13 mouse cellular contexts compared by ENCODE assay signal in the genomic region with DNA sequence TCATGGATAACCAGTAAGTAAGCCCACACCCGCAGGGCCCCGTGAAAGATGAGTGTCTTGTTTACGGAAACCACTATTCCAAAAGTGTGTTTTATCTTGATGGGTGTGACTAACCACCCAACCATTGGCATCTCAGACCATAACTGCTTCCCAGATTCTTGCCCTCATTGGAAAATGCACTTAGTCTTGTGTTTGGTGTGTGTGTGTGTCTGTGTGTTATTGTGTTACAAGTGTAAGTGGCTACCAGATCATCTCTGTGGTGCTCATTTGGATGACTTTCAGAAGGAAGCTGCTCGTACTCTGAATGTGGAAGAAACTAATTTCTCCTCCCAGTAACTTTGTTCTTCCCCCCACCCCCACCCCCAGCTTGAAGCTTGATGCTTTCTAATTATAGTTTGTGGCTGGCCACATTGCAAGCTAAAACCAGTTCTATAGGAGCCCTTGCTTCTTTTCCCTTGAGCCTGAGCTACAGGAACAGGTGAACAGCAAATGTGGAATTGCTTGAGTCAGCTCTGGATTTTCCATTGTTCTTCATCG. TPM values are rescaled to one million over a fixed set of nuclear protein-coding genes. Genes with fewer than 3 reads are reported as not detected.
DNase-seq lines count a peak whose midpoint lies in the region; ATAC-seq lines count a peak whose summit lies in the region.
"Had no signal": no experiment of that assay in that cellular context is flagged by ENCODE, and none has a peak within 500 bp of the region (broad histone marks: within the 10 kb centered on the region; RNA-seq: fewer than 3 reads in every experiment).

No protein-coding gene starts in this region.

- H3K27me3 ChIP-seq in heart, embryonic 14.5 days (ENCODE audit: control insufficient read depth, insufficient read depth, low read length): no peaks in the 10 kb centered on the region
- no peaks in the 10 kb centered on the region for H3K27me3 ChIP-seq in liver, embryonic 16.5 days (ENCODE audit: control insufficient read depth, insufficient read depth, low read depth, low read length)
- H3K27me3 ChIP-seq: forebrain, embryonic 13.5 days; hindbrain, embryonic 12.5 days had no signal

- WGBS in heart, embryonic 14.5 days: 22% methylated on average over 5 of the region's 5 CpGs
- WGBS in liver, embryonic 16.5 days (ENCODE audit: insufficient replicate concordance): 15% methylated on average over 5 of the region's 5 CpGs

- DNase-seq in heart, adult 11 months: peak; percentile 90
- no peak for DNase-seq in heart, adult 9 months (ENCODE audit: low spot score in 2 of 2)
- no peak for DNase-seq in urinary bladder, adult 2 months (ENCODE audit: low spot score)
- no peak for DNase-seq in B cell, adult 2 months
- DNase-seq in cerebellum, postnatal 25 days: no peak
- DNase-seq: cerebellum, adult 18-20 months; kidney, postnatal 25 days; lung, adult 2 months had no signal

- H3K27ac ChIP-seq in heart, embryonic 14.5 days (replicated peaks in 1 of 2; ENCODE audit: control insufficient read depth in 1 of 2, insufficient read depth in 1 of 2, low read depth in 2 of 2, low read length in 2 of 2): peak overlapping the region; percentile 81 to 86
- H3K27ac ChIP-seq in liver, embryonic 16.5 days (ENCODE audit: low read length): no peak overlapping the region
- H3K27ac ChIP-seq: forebrain, embryonic 13.5 days; hindbrain, embryonic 12.5 days had no signal

- peaks cover 22 to 51% of the 10 kb centered on the region in 2 experiments for H3K4me1 ChIP-seq in heart, embryonic 14.5 days (ENCODE audit: control insufficient read depth in 2 of 2, insufficient read depth in 2 of 2, low read length in 2 of 2)
- H3K4me1 ChIP-seq in liver, embryonic 16.5 days (ENCODE audit: control insufficient read depth, low read depth, low read length): peaks cover 16% of the 10 kb centered on the region

- peak; percentile 33 for ATAC-seq in CD4-positive, CD25-positive, alpha-beta regulatory T cell, adult 4 months
- ATAC-seq in heart, embryonic 14.5 days (ENCODE audit: insufficient number of reproducible peaks, insufficient read depth, low FRiP score, low read depth): no peak
- ATAC-seq in liver, embryonic 16.5 days (ENCODE audit: low read depth): peak; percentile 42; the same call in 1 of the 2 replicates
- ATAC-seq: forebrain, embryonic 13.5 days had no signal

- H3K4me2 ChIP-seq in heart, embryonic 14.5 days (ENCODE audit: low read length): peak overlapping the region; percentile 54
- no peak overlapping the region for H3K4me2 ChIP-seq in liver, embryonic 16.5 days (ENCODE audit: low read depth, low read length)
- H3K4me2 ChIP-seq: forebrain, embryonic 13.5 days; hindbrain, embryonic 12.5 days had no signal

- peak overlapping the region; percentile 27; the same call in 1 of the 2 replicates for H3K9ac ChIP-seq in heart, embryonic 14.5 days (ENCODE audit: low read length)
- no peak overlapping the region for H3K9ac ChIP-seq in liver, embryonic 16.5 days (ENCODE audit: low read depth, low read length)
- H3K9ac ChIP-seq: forebrain, embryonic 13.5 days; hindbrain, embryonic 12.5 days had no signal

- H3K9me3 ChIP-seq in heart, embryonic 14.5 days (ENCODE audit: control insufficient read depth, low read length): no peaks in the 10 kb centered on the region
- no peaks in the 10 kb centered on the region for H3K9me3 ChIP-seq in liver, embryonic 16.5 days (replicated peaks; ENCODE audit: control insufficient read depth, low read length)
- H3K9me3 ChIP-seq: forebrain, embryonic 13.5 days; hindbrain, embryonic 12.5 days had no signal

- H3K36me3 ChIP-seq in heart, embryonic 14.5 days (ENCODE audit: control insufficient read depth, insufficient read depth, low read length): peaks cover 18% of the 10 kb centered on the region; the same call in 1 of the 2 replicates
- H3K36me3 ChIP-seq in liver, embryonic 16.5 days (ENCODE audit: control insufficient read depth, insufficient read depth): no peaks in the 10 kb centered on the region

- H3K4me3 ChIP-seq in heart, embryonic 14.5 days (ENCODE audit: control insufficient read depth in 1 of 2, insufficient read depth in 1 of 2, low read depth in 1 of 2, low read length in 2 of 2): no peak overlapping the region
- no peak overlapping the region for H3K4me3 ChIP-seq in liver, embryonic 16.5 days (ENCODE audit: low read depth, low read length)
- H3K4me3 ChIP-seq: forebrain, embryonic 13.5 days; hindbrain, embryonic 12.5 days had no signal

RNA-seq across cellular contexts. Expression of gene Arl6ip5, which starts 12.5 kb away (rescaled TPM):
- polyA plus RNA-seq in CD4-positive, CD25-positive, alpha-beta regulatory T cell, adult 4 months (2017; shearing (Covaris generic)): 100 to 1,000 TPM; 189 to 278 TPM
- polyA plus RNA-seq in heart, embryonic 14.5 days (2014; fragmentation: Nextera tagmentation; extraction: Ambion mirVana): 57.9 and 65.1 TPM in 2 replicates
- polyA plus RNA-seq in liver, embryonic 16.5 days (2015; fragmentation: Nextera tagmentation; extraction: Ambion mirVana): 34.6 and 35.7 TPM in 2 replicates
- polyA plus RNA-seq in urinary bladder, adult 2 months (2012; rRNA removed): 159 and 162 TPM in 2 replicates

RNA-seq across cellular contexts. Expression of gene Uba3, which starts 17.6 kb away (rescaled TPM):
- polyA plus RNA-seq in CD4-positive, CD25-positive, alpha-beta regulatory T cell, adult 4 months (2017; shearing (Covaris generic)): 10 to 100 TPM; 43.0 TPM
- polyA plus RNA-seq in heart, embryonic 14.5 days (2014; fragmentation: Nextera tagmentation; extraction: Ambion mirVana): 74.4 and 76.3 TPM in 2 replicates
- polyA plus RNA-seq in liver, embryonic 16.5 days (2015; fragmentation: Nextera tagmentation; extraction: Ambion mirVana): 19.6 and 24.5 TPM in 2 replicates
- polyA plus RNA-seq in urinary bladder, adult 2 months (2012; rRNA removed): 41.8 and 52.7 TPM in 2 replicates

RNA-seq across cellular contexts. Expression of gene Lmod3, which starts 29.6 kb away (rescaled TPM):
- under 1 TPM in 1 of 2 experiments, not detected in 1; 0.24 TPM for polyA plus RNA-seq in CD4-positive, CD25-positive, alpha-beta regulatory T cell, adult 4 months (2017; shearing (Covaris generic))
- polyA plus RNA-seq in heart, embryonic 14.5 days (2014; fragmentation: Nextera tagmentation; extraction: Ambion mirVana): 21.7 and 23.0 TPM in 2 replicates
- polyA plus RNA-seq in liver, embryonic 16.5 days (2015; fragmentation: Nextera tagmentation; extraction: Ambion mirVana): 0.20 and 0.81 TPM in 2 replicates
- polyA plus RNA-seq in urinary bladder, adult 2 months (2012; rRNA removed): 0.06 and 0.18 TPM in 2 replicates
- polyA plus RNA-seq: forebrain, embryonic 13.5 days had no signal

RNA-seq across cellular contexts. Expression of gene Tmf1, which starts 44.1 kb away (rescaled TPM):
- 10 to 100 TPM; 41.0 to 50.8 TPM for polyA plus RNA-seq in CD4-positive, CD25-positive, alpha-beta regulatory T cell, adult 4 months (2017; shearing (Covaris generic))
- 22.7 and 25.1 TPM in 2 replicates for polyA plus RNA-seq in heart, embryonic 14.5 days (2014; fragmentation: Nextera tagmentation; extraction: Ambion mirVana)
- polyA plus RNA-seq in liver, embryonic 16.5 days (2015; fragmentation: Nextera tagmentation; extraction: Ambion mirVana): 10.5 and 14.5 TPM in 2 replicates
- 4.2 and 8.2 TPM in 2 replicates for polyA plus RNA-seq in urinary bladder, adult 2 months (2012; rRNA removed)

Comparison
In these comparisons a context has a peak if more than half of its experiments do, and no peak if none do; other contexts are left out.
1. RNA of gene Lmod3, which starts 29.6 kb away (polyA plus RNA-seq): 21.7 to 23.0 TPM in heart, embryonic 14.5 days; 0.20 to 0.81 TPM in liver, embryonic 16.5 days, 0.24 TPM in CD4-positive, CD25-positive, alpha-beta regulatory T cell, adult 4 months and 0.06 to 0.18 TPM in urinary bladder, adult 2 months; every median in the first group is over 10 times any median in the second.